Mouse (Mus musculus): ENCODE results near the gene Prss50.

DNA sequence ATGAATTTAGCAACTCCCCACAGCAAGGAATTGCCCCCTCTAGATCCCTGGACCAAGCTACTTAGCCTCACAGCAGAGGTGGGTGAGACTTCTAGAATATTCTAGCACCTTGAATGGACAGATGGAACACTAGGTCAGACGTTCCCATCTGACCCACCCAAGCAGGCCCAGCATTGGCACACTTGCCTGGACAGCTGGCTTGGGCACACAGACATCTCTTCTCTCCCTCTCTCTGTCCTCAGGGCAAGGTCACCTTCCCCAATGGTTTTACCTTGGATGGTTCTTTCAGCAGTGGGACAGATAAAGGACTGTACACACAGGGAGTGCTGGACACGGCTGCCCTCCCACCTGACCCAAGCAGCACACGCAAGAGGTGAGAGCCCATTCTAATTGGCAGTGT lies 34.8 kb downstream of the Prss50 start:
- no peak for TF ChIP-seq CTCF (IDR thresholded peaks at IDR 0.05; ENCODE audit: control insufficient read depth, insufficient read depth, insufficient replicate concordance, low read depth, low read length)
- no peak for TF ChIP-seq POLR2A (IDR thresholded peaks at IDR 0.05; ENCODE audit: control insufficient read depth, low read depth, low read length)
